Mouse (Mus musculus): ENCODE measurements around the gene Vwa8. TPM values are rescaled to one million over a fixed set of nuclear protein-coding genes. Genes with fewer than 3 reads are reported as not detected.

Gene Vwa8
- total and polyA plus RNA-seq, 3 experiments = 12.4 to 17.5 (median 15.9) TPM

DNA sequence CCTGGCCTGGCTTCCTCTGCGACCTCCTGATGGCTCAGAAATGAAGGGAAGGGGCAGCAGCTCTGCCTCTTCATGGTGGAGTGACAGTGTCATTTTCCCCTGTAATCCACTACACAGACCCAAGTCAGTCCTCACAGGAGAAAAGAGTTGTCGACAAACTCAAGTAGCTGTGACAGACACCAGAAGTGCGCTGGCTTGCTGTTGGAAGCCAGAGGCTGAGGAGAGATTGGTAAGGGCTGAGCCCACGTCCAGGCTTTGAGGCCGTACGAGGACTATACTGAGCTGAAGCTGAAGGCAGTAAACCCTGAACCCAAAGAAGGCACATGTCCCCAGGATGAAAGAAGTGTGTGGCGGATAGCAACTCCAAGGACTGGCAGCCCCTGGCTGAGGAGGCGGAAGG is 376.6 kb downstream of the Vwa8 start:
- TF ChIP-seq ZKSCAN1 (IDR thresholded peaks at IDR 0.05; ENCODE audit: borderline replicate concordance, low read depth, low read length) = no peak
- TF ChIP-seq SMC3 (IDR thresholded peaks at IDR 0.05; ENCODE audit: low read depth, low read length) = no peak
- no peak for TF ChIP-seq HCFC1 (IDR thresholded peaks at IDR 0.05; ENCODE audit: low read depth, low read length)
- TF ChIP-seq ZNF384 (IDR thresholded peaks at IDR 0.05; ENCODE audit: low read depth, low read length) = no peak
- TF ChIP-seq IRF4 (IDR thresholded peaks at IDR 0.05; ENCODE audit: low read depth, low read length) = no peak
- TF ChIP-seq ZC3H11A (IDR thresholded peaks at IDR 0.05; ENCODE audit: low read depth, low read length) = no peak
- no peak for TF ChIP-seq ELF1 (IDR thresholded peaks at IDR 0.05; ENCODE audit: low read depth, low read length)
- DNase-seq (ENCODE audit: extremely low read depth) = no peak
- H3K27me3 ChIP-seq (replicated peaks) = peaks cover 1% of the 10 kb centered on the region
- no peaks in the 10 kb centered on the region for H3K4me1 ChIP-seq (ENCODE audit: control insufficient read depth in 1 of 2, insufficient read depth in 2 of 2)
- in situ Hi-C loops (cut with MboI; ENCODE audit: low pct_ligation_motif_present, low pct_unique_long_range_greater_than_20kb, low sequenced_read_pairs) = no loop called here
- no peak overlapping the region for H3K4me3 ChIP-seq (replicated peaks in 1 of 3; ENCODE audit: low read depth in 2 of 3, low read length in 2 of 3, poor library complexity in 1 of 3)
- H3K27ac ChIP-seq (ENCODE audit: insufficient read depth, low read depth) = no peak overlapping the region
- H3K9me3 ChIP-seq (replicated peaks; ENCODE audit: low read length) = no peaks in the 10 kb centered on the region
- H3K9ac ChIP-seq (ENCODE audit: insufficient read depth, low read depth) = no peak overlapping the region
- dilution Hi-C loops (cut with MboI; ENCODE audit: extremely low pct_ligation_motif_present, extremely low pct_unique_long_range_greater_than_20kb, low sequenced_read_pairs) = no loop called here
- H3K79me2 ChIP-seq (replicated peaks; ENCODE audit: control insufficient read depth, extremely low read depth, insufficient read depth, poor library complexity, severe bottlenecking) = no peaks in the 10 kb centered on the region
- H3K36me3 ChIP-seq (replicated peaks in 1 of 2; ENCODE audit: control insufficient read depth in 1 of 2, insufficient read depth in 1 of 2, low read length in 1 of 2) = no peaks in the 10 kb centered on the region
- H3K4me2 ChIP-seq (ENCODE audit: insufficient read depth, low read depth, poor library complexity, severe bottlenecking) = no peak overlapping the region

GRCm38 (mm10) chr14:79226056-79226455 is 377.2 kb downstream of the Vwa8 start:
- Histone ChIP-seq H3K4me1 (ENCODE audit: control insufficient read depth in 1 of 2, insufficient read depth in 2 of 2) (no peaks in the 10 kb centered on the region), H3K4me3 (replicated peaks in 1 of 3; ENCODE audit: low read depth in 2 of 3, low read length in 2 of 3, poor library complexity in 1 of 3) (no peak overlapping the region), H3K27ac (ENCODE audit: insufficient read depth, low read depth) (no peak overlapping the region), H3K36me3 (replicated peaks in 1 of 2; ENCODE audit: control insufficient read depth in 1 of 2, insufficient read depth in 1 of 2, low read length in 1 of 2) (no peaks in the 10 kb centered on the region), H3K4me2 (ENCODE audit: insufficient read depth, low read depth, poor library complexity, severe bottlenecking) (no peak overlapping the region), H3K9ac (ENCODE audit: insufficient read depth, low read depth) (no peak overlapping the region), H3K27me3 (replicated peaks) (peaks cover 1% of the 10 kb centered on the region), H3K9me3 (replicated peaks; ENCODE audit: low read length) (no peaks in the 10 kb centered on the region), H3K79me2 (replicated peaks; ENCODE audit: control insufficient read depth, extremely low read depth, insufficient read depth, poor library complexity, severe bottlenecking) (no peaks in the 10 kb centered on the region)
- no peak for DNase-seq (ENCODE audit: extremely low read depth)
- TF ChIP-seq BHLHE40 (IDR thresholded peaks at IDR 0.05; ENCODE audit: low read depth, low read length) (no peak), ZKSCAN1 (IDR thresholded peaks at IDR 0.05; ENCODE audit: borderline replicate concordance, low read depth, low read length) (no peak), JUN (IDR thresholded peaks at IDR 0.05; ENCODE audit: insufficient read depth, low read depth, low read length) (no peak), IRF4 (IDR thresholded peaks at IDR 0.05; ENCODE audit: low read depth, low read length) (no peak), MEF2A (IDR thresholded peaks at IDR 0.05; ENCODE audit: borderline replicate concordance, low read depth, low read length) (no peak), CHD2 (IDR thresholded peaks at IDR 0.05; ENCODE audit: low read length) (no peak), NRF1 (IDR thresholded peaks at IDR 0.05; ENCODE audit: low read depth, low read length) (no peak), UBTF (IDR thresholded peaks at IDR 0.05; ENCODE audit: low read depth, low read length) (no peak), HCFC1 (IDR thresholded peaks at IDR 0.05; ENCODE audit: low read depth, low read length) (no peak), RAD21 (IDR thresholded peaks at IDR 0.05; ENCODE audit: low read depth, low read length) (no peak), EP300 (IDR thresholded peaks at IDR 0.05; ENCODE audit: low read length) (no peak), ELF1 (IDR thresholded peaks at IDR 0.05; ENCODE audit: low read depth, low read length) (no peak), ZMIZ1 (IDR thresholded peaks at IDR 0.05; ENCODE audit: low read depth, low read length) (no peak), CHD1 (IDR thresholded peaks at IDR 0.05; ENCODE audit: low read depth, low read length) (no peak), JUND (conservative IDR thresholded peaks at IDR 0.05; ENCODE audit: low read depth, low read length) (no peak), NELFE (IDR thresholded peaks at IDR 0.05; ENCODE audit: low read depth, low read length) (no peak), MAZ (IDR thresholded peaks at IDR 0.05; ENCODE audit: low read depth, low read length) (no peak), ETS1 (conservative IDR thresholded peaks at IDR 0.05; ENCODE audit: low read depth, low read length) (no peak)
- dilution Hi-C loops (cut with MboI; ENCODE audit: extremely low pct_ligation_motif_present, extremely low pct_unique_long_range_greater_than_20kb, low sequenced_read_pairs) (no loop called here), in situ Hi-C loops (cut with MboI; ENCODE audit: low pct_ligation_motif_present, low pct_unique_long_range_greater_than_20kb, low sequenced_read_pairs) (no loop called here)

Data from CH12.LX (cell line).